Mouse (Mus musculus) heart, embryonic 16.5 days (tissue): Measurements from ENCODE around the gene Klf5. TPM values are rescaled to one million over a fixed set of nuclear protein-coding genes. Genes with fewer than 3 reads are reported as not detected.

ENCODE experiments used
- ATAC-seq: fragments of 200-750 bp; cut with Nextera tagmentation; replicated peaks from 2 replicates; pipeline ENCODE4 v1.8.0; 2017; ENCODE audit warnings: moderate number of reproducible peaks; ENCODE audit not compliant: insufficient read depth, low FRiP score; ENCODE audit errors: extremely low read depth
- H3K27ac ChIP-seq: fragments of 300-500 bp; sonication (generic); 2 replicates; pipeline ENCODE4 v1.5.1; 2014; ENCODE audit warnings: mild to moderate bottlenecking, low read length, control low read depth, moderate library complexity
- H3K27me3 ChIP-seq: fragments of 300-500 bp; sonication (generic); 2 replicates; pipeline ENCODE4 v1.6.1; 2014; ENCODE audit warnings: low read length, mixed read lengths; ENCODE audit not compliant: control insufficient read depth, insufficient read depth
- H3K36me3 ChIP-seq: fragments of 300-500 bp; sonication (generic); 2 replicates; pipeline ENCODE4 v1.6.1; 2014; ENCODE audit not compliant: control insufficient read depth, insufficient read depth
- H3K4me1 ChIP-seq: fragments of 300-500 bp; sonication (generic); 2 replicates; pipeline ENCODE4 v1.6.1; 2014; ENCODE audit warnings: low read length, mixed read lengths; ENCODE audit not compliant: control insufficient read depth, insufficient read depth
- H3K4me2 ChIP-seq: fragments of 300-500 bp; sonication (generic); 2 replicates; pipeline ENCODE4 v1.6.1; 2014; ENCODE audit warnings: low read depth, mild to moderate bottlenecking, control low read depth, low read length
- H3K4me3 ChIP-seq: fragments of 300-500 bp; sonication (generic); 2 replicates; pipeline ENCODE4 v1.5.1; 2014; ENCODE audit warnings: mild to moderate bottlenecking, control low read depth, low read length
- H3K9ac ChIP-seq: fragments of 300-500 bp; sonication (generic); 2 replicates; pipeline ENCODE4 v1.6.1; 2014; ENCODE audit warnings: low read length, control low read depth
- H3K9me3 ChIP-seq: fragments of 300-500 bp; sonication (generic); replicated peaks from 2 replicates; pipeline ENCODE4 v1.6.1; 2016; ENCODE audit warnings: low read length; ENCODE audit not compliant: control insufficient read depth
- WGBS: fragments of 180-500 bp; shearing (Covaris S2); extraction: QIAGEN DNeasy Blood & Tissue Kit; methylation state at CpG from one replicate; pipeline ENCODE4 v1.1.7; 2014; 5-methylcytosine and 5-hydroxymethylcytosine counted together
- polyA plus RNA-seq: library from polyadenylated mRNA; unstranded; fragments of >200 nt; fragmentation: Nextera tagmentation; extraction: Ambion mirVana; gene quantifications from 2 replicates; pipeline ENCODE4 v1.2.1, GENCODE M21; 2015

Gene Klf5
- 2.7 and 5.0 TPM in 2 replicates for polyA plus RNA-seq

GRCm38 (mm10) chr14:99298385-99299021 lies at the start of gene Klf5:
TSS of gene Klf5 (plus strand) at chr14:99298691.
- Histone ChIP-seq H3K4me1 (peaks cover 4% of the 10 kb centered on the region; the same call in 1 of the 2 replicates), H3K9me3 (no peaks in the 10 kb centered on the region), H3K4me2 (peak within 1 kb of the TSS; percentile 99), H3K36me3 (peaks cover 3% of the 10 kb centered on the region; the same call in 1 of the 2 replicates), H3K9ac (peak within 1 kb of the TSS; percentile 79), H3K27ac (peak within 1 kb of the TSS; percentile 18; the same call in 1 of the 2 replicates), H3K4me3 (peak within 1 kb of the TSS; percentile 81), H3K27me3 (peaks cover 9% of the 10 kb centered on the region)
- peak; percentile 99 for ATAC-seq
- 0% methylated on average over 65 of the region's 67 CpGs for WGBS

GRCm38 (mm10) chr14:99262026-99262425 lies 36.5 kb upstream of the Klf5 start:
- Histone ChIP-seq H3K27me3 (no peaks in the 10 kb centered on the region), H3K27ac (no peak overlapping the region), H3K4me3 (no peak overlapping the region), H3K9ac (no peak overlapping the region), H3K4me2 (no peak overlapping the region), H3K36me3 (no peaks in the 10 kb centered on the region), H3K9me3 (no peaks in the 10 kb centered on the region), H3K4me1 (peaks cover 2% of the 10 kb centered on the region; the same call in 1 of the 2 replicates)
- ATAC-seq = no peak
- WGBS = 91% methylated on average over 12 of the region's 12 CpGs

GRCm38 (mm10) chr14:99263816-99264215 lies 34.7 kb upstream of the Klf5 start:
- Histone ChIP-seq H3K4me3 (no peak overlapping the region), H3K4me1 (peaks cover 2% of the 10 kb centered on the region; the same call in 1 of the 2 replicates), H3K9me3 (no peaks in the 10 kb centered on the region), H3K27ac (no peak overlapping the region), H3K9ac (no peak overlapping the region), H3K27me3 (no peaks in the 10 kb centered on the region), H3K36me3 (no peaks in the 10 kb centered on the region), H3K4me2 (no peak overlapping the region)
- 58% methylated on average over 6 of the region's 6 CpGs for WGBS
- ATAC-seq = no peak

GRCm38 (mm10) chr14:99265791-99266190 lies 32.7 kb upstream of the Klf5 start:
- Histone ChIP-seq H3K27ac (no peak overlapping the region), H3K4me1 (peaks cover 2% of the 10 kb centered on the region; the same call in 1 of the 2 replicates), H3K4me2 (no peak overlapping the region), H3K9me3 (no peaks in the 10 kb centered on the region), H3K9ac (no peak overlapping the region), H3K4me3 (no peak overlapping the region), H3K36me3 (no peaks in the 10 kb centered on the region), H3K27me3 (no peaks in the 10 kb centered on the region)
- WGBS = 70% methylated on average over 14 of the region's 14 CpGs
- ATAC-seq = no peak

DNA sequence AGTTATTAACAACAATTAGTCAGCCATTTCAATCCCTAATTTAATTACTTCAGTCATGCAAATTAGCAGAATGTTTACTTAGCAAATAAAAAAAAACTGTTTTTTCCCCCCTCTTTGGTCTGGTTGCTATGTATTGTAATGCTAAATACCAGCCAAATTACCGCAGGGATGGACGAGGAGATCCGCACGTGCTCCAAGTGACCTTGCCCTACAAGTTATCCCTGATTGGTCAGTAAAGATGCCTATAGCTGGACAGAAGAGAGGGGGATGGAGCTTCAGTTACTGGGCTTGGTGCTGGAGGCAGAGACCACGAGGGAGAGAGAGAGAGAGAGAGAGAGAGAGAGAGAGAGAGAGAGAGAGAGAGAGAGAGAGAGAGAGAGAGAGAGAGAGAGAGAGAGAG lies 31.7 kb upstream of the Klf5 start:
- Histone ChIP-seq H3K4me3 (no peak overlapping the region), H3K27me3 (no peaks in the 10 kb centered on the region), H3K9me3 (no peaks in the 10 kb centered on the region), H3K4me2 (no peak overlapping the region), H3K27ac (no peak overlapping the region), H3K36me3 (no peaks in the 10 kb centered on the region), H3K4me1 (peaks cover 2% of the 10 kb centered on the region; the same call in 1 of the 2 replicates), H3K9ac (no peak overlapping the region)
- ATAC-seq = no peak
- WGBS = 72% methylated on average over 5 of the region's 5 CpGs

GRCm38 (mm10) chr14:99274056-99274455 lies 24.4 kb upstream of the Klf5 start:
- Histone ChIP-seq H3K36me3 (no peaks in the 10 kb centered on the region), H3K9me3 (no peaks in the 10 kb centered on the region), H3K4me2 (no peak overlapping the region), H3K27me3 (no peaks in the 10 kb centered on the region), H3K4me3 (no peak overlapping the region), H3K9ac (no peak overlapping the region), H3K4me1 (peaks cover 3% of the 10 kb centered on the region; the same call in 1 of the 2 replicates), H3K27ac (no peak overlapping the region)
- WGBS = 67% methylated on average over 2 of the region's 2 CpGs
- no peak for ATAC-seq

DNA sequence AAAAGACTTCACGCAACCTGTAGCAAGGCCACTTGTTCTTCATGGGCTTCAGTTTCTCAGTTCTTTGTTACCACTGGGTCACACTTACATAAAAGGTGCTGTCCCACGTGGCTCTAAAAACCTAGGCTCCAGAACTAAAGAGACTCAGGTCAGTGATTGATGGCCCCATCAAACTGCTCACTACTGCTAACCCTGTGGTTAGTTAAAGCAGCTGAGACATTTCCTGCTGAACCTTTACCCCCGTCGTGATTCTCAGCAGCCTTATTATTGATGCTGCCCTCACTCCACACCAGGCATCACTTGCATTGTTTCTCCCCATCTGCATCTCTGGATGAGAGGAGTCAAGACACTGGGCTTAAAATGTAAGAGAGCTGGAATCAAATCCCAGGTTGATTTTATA lies 22.7 kb upstream of the Klf5 start:
- Histone ChIP-seq H3K4me1 (peaks cover 3% of the 10 kb centered on the region; the same call in 1 of the 2 replicates), H3K4me2 (no peak overlapping the region), H3K4me3 (no peak overlapping the region), H3K36me3 (no peaks in the 10 kb centered on the region), H3K9ac (no peak overlapping the region), H3K27me3 (0 out of 2 replicates have a peak, but pooled peaks cover 2% of the 10 kb centered on the region), H3K9me3 (no peaks in the 10 kb centered on the region), H3K27ac (no peak overlapping the region)
- 42% methylated on average over 4 of the region's 4 CpGs for WGBS
- no peak for ATAC-seq

DNA sequence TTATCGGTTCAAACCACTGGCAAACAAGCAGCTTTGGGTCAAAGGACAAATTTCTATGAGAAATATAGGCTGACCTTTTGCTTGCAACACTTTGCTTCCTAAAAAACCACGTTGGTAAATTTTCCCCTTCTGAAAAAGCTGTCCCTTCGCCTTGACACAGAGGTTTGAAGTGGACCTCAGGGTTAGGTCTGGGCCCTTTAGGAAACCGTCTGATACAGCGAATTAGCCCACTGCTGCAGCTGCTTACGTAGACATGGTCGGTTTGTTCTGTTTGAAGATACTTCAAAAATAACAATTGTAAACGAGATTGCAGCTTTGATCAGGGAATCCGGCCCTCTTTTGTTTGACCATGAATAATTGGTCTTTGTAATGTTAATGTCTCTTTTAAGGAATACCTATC lies 20.2 kb upstream of the Klf5 start:
- no peaks in the 10 kb centered on the region for H3K36me3 ChIP-seq
- H3K27ac ChIP-seq = no peak overlapping the region
- H3K27me3 ChIP-seq = 0 out of 2 replicates have a peak, but pooled peaks cover 2% of the 10 kb centered on the region
- no peak for ATAC-seq
- H3K4me1 ChIP-seq = peaks cover 3% of the 10 kb centered on the region; the same call in 1 of the 2 replicates
- H3K4me2 ChIP-seq = no peak overlapping the region
- H3K9me3 ChIP-seq = no peaks in the 10 kb centered on the region
- H3K9ac ChIP-seq = no peak overlapping the region
- 56% methylated on average over 9 of the region's 9 CpGs for WGBS
- H3K4me3 ChIP-seq = no peak overlapping the region

DNA sequence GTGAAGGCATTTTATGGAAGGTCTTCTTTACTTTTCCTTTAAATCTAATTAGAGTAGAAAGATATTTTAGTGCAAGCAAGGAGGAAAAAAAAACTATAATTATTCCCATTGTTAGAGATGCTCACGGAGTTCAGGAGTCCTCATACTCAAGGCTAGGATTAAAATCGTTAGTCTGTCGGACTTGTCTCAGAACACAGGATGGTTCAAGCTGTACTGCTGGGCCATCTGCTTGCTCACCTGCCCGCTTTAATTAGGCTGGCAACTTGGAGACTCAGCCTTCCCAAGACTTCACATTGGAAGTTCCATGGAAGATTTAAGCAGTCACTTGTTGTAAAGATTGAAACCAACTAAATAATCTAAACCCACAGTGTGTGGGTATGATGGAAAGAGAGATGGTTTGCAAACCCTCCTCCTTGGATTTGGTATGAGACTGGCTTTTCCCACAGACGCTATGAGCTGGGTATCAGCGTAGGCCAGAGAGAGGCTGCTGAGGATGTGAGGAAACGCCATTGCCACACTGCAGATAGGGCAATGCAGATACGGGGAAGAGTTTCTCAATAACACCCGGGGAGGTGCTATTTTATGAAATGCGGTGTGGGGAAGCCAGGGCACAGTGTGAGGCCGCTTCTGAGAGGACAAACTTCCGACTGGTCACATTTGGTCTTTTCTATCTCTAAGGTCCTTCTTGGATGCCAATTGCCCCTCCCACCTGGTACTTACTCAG lies 19.6 kb upstream of the Klf5 start:
- Histone ChIP-seq H3K4me2 (no peak overlapping the region), H3K9me3 (no peaks in the 10 kb centered on the region), H3K27ac (no peak overlapping the region), H3K4me1 (peaks cover 3% of the 10 kb centered on the region; the same call in 1 of the 2 replicates), H3K27me3 (0 out of 2 replicates have a peak, but pooled peaks cover 2% of the 10 kb centered on the region), H3K9ac (no peak overlapping the region), H3K36me3 (no peaks in the 10 kb centered on the region), H3K4me3 (no peak overlapping the region)
- 49% methylated on average over 12 of the region's 12 CpGs for WGBS
- no peak for ATAC-seq
